Mouse (Mus musculus): ENCODE results near the gene Wdfy2.

DNA sequence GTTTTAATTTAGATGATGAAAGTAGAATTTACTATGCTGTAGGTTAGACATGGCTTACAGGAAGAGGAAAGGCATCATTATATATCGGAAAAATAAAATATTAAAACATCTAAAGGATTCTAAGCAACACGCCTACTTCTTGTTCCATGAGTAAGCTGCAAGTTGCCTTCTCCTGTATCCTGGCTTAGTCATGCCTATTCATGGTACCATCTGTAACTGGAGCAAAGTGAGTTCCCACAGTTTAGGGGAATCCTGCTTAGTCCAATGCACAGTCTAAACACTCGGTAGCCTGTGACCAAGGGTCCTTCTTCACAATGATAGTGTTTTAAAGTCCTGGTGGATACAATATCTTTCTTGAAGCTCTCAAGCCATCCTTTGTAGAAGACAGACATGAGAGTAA, 109.3 kb downstream of the Wdfy2 start:
- no peak for TF ChIP-seq CTCF (IDR thresholded peaks at IDR 0.05; ENCODE audit: low read depth, low read length)
- no peak for TF ChIP-seq POLR2A (IDR thresholded peaks at IDR 0.05; ENCODE audit: extremely low read depth, insufficient read depth, low read length)

All from liver, adult 2 months (tissue).